Mouse (Mus musculus): Measurements from ENCODE around the gene Fgf2.

- TF ChIP-seq GATA1 (IDR thresholded peaks at IDR 0.05; ENCODE audit: borderline replicate concordance, low read length) (no peak), CTCF (IDR thresholded peaks at IDR 0.05; ENCODE audit: low read depth, low read length) (0 out of 2 replicates have a peak, but pooled peaks have one; percentile 19), GATA2 (IDR thresholded peaks at IDR 0.05; ENCODE audit: borderline replicate concordance, low read depth, low read length) (no peak), TAL1 (conservative IDR thresholded peaks at IDR 0.05; ENCODE audit: low read depth, low read length) (no peak), POLR2AphosphoS5 (IDR thresholded peaks at IDR 0.05; ENCODE audit: insufficient replicate concordance, low read depth, low read length) (no peak)
These were observed 23.8 kb upstream of the Fgf2 start for GRCm38 (mm10) chr3:37324310-37324709.

Measured in G1E (cell line).